Mouse (Mus musculus): ENCODE results near the gene 4933417A18Rik.
"Not testable (repeated sequence)": the region's sequence is repeated elsewhere in the genome, so short reads cannot be mapped to it uniquely, and the experiment has no call there.

The 4933417A18Rik gene

GRCm38 (mm10) chr13:34976116-34976515 is 51.9 kb downstream of the 4933417A18Rik start:
- no peak for DNase-seq

- DNase-seq = no peak
Observed at GRCm38 (mm10) chr13:34977410-34977809, 53.2 kb downstream of the 4933417A18Rik start.

- not testable (repeated sequence) for DNase-seq
Observed at GRCm38 (mm10) chr13:34978635-34979034, 54.4 kb downstream of the 4933417A18Rik start.

GRCm38 (mm10) chr13:34983479-34983878 is 59.3 kb downstream of the 4933417A18Rik start:
- DNase-seq = not testable (repeated sequence)

- DNase-seq = no peak
Observed at GRCm38 (mm10) chr13:34991581-34992273, 67.5 kb downstream of the 4933417A18Rik start.

- DNase-seq = no peak
Observed at GRCm38 (mm10) chr13:34993085-34993484, 68.9 kb downstream of the 4933417A18Rik start.

GRCm38 (mm10) chr13:34993595-34993982 is 69.4 kb downstream of the 4933417A18Rik start:
- DNase-seq = peak; percentile 69

- peak; percentile 98 for DNase-seq
Observed at GRCm38 (mm10) chr13:34993983-34994811, 70.0 kb downstream of the 4933417A18Rik start.

GRCm38 (mm10) chr13:34995925-34996324 is 71.7 kb downstream of the 4933417A18Rik start:
- no peak for DNase-seq

Measured in thymus, postnatal 4 days (tissue).